Mouse (Mus musculus) kidney, postnatal 0 days (tissue): ENCODE data around the gene Nat8f7. TPM values are rescaled to one million over a fixed set of nuclear protein-coding genes. Genes with fewer than 3 reads are reported as not detected.
"Not testable (repeated sequence)": the region's sequence is repeated elsewhere in the genome, so short reads cannot be mapped to it uniquely, and the experiment has no call there.

ENCODE experiments used
- ATAC-seq: fragments of 200-750 bp; cut with Nextera tagmentation; replicated peaks from 2 replicates; pipeline ENCODE4 v1.8.0; 2017; ENCODE audit warnings: low read depth, moderate number of reproducible peaks, moderate TSS enrichment, moderate library complexity; ENCODE audit not compliant: low FRiP score
- DNase-seq: peaks from one replicate; pipeline ENCODE4 v3.0.0-alpha.2; 2016; ENCODE audit warnings: low spot score
- H3K27ac ChIP-seq: fragments of 300-500 bp; sonication (generic); 2 replicates; pipeline ENCODE4 v1.5.1; 2014; ENCODE audit warnings: mild to moderate bottlenecking
- H3K27me3 ChIP-seq: fragments of 300-500 bp; sonication (generic); 2 replicates; pipeline ENCODE4 v1.6.1; 2014; ENCODE audit warnings: low read length, mixed read lengths; ENCODE audit not compliant: insufficient read depth
- H3K36me3 ChIP-seq: fragments of 300-500 bp; sonication (generic); 2 replicates; pipeline ENCODE4 v1.6.1; 2014; ENCODE audit warnings: low read length, mixed read lengths; ENCODE audit not compliant: insufficient read depth
- H3K4me1 ChIP-seq: fragments of 300-500 bp; sonication (generic); replicated peaks from 2 replicates; pipeline ENCODE4 v1.6.1; 2014; ENCODE audit warnings: antibody characterized with exemption, low read length, mixed read lengths; ENCODE audit not compliant: insufficient read depth
- H3K4me2 ChIP-seq: fragments of 300-500 bp; sonication (generic); 2 replicates; pipeline ENCODE4 v1.6.1; 2014; ENCODE audit warnings: mild to moderate bottlenecking, low read length, moderate library complexity, mixed read lengths
- H3K4me3 ChIP-seq: fragments of 300-500 bp; sonication (generic); replicated peaks from 2 replicates; pipeline ENCODE4 v1.5.1; 2014; ENCODE audit warnings: low read depth, low read length
- H3K9ac ChIP-seq: fragments of 300-500 bp; sonication (generic); 2 replicates; pipeline ENCODE4 v1.6.1; 2014; ENCODE audit warnings: low read depth, low read length
- H3K9me3 ChIP-seq: fragments of 300-500 bp; sonication (generic); replicated peaks from 2 replicates; pipeline ENCODE4 v1.6.1; 2016; ENCODE audit warnings: low read length, inconsistent platforms, mixed read lengths
- WGBS: fragments of 180-500 bp; shearing (Covaris S2); extraction: QIAGEN DNeasy Blood & Tissue Kit; methylation state at CpG from one replicate; pipeline ENCODE4 v1.1.7; 2014; 5-methylcytosine and 5-hydroxymethylcytosine counted together
- microRNA-seq: library from miRNA; unstranded; fragments of <30 nt; microRNA quantifications from one replicate; pipeline ENCODE4, GENCODE M21; 2016
- polyA plus RNA-seq: library from polyadenylated mRNA; unstranded; fragments of >200 nt; fragmentation: Nextera tagmentation; extraction: Ambion mirVana; gene quantifications from 2 replicates; pipeline ENCODE4 v1.2.1, GENCODE M21; 2015

The Nat8f7 gene
- 0.13 TPM in 1 of 2 replicates, not detected in the other for polyA plus RNA-seq

DNA sequence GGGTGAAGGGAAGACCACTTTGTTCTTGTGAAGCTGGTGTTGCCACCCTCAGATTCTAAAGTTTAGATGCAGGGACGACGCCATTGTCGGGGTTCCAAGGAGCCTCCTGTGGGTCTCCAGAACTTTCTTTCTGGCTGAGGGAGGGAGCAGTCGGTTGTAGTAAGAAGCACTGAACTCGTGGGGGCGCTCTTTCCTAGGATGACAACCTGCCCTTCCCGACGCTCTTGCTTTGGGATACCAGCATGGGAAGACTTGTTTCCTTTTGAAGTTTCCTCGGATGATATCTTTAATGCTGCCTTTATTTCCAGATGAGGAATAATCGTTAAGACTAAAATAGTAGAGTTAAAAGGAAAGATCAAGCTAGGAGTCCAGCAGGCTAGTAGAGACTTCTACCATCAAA, at the start of gene Nat8f7:
TSS of gene Nat8f7 (minus strand) at position 101 of the 400 bp plus-strand sequence.
- not testable (repeated sequence) for H3K27me3 ChIP-seq, H3K9ac ChIP-seq, DNase-seq, H3K4me2 ChIP-seq, H3K36me3 ChIP-seq, H3K4me3 ChIP-seq, H3K27ac ChIP-seq, H3K9me3 ChIP-seq, H3K4me1 ChIP-seq, ATAC-seq
- 84% methylated on average over 10 of the region's 10 CpGs for WGBS

DNA sequence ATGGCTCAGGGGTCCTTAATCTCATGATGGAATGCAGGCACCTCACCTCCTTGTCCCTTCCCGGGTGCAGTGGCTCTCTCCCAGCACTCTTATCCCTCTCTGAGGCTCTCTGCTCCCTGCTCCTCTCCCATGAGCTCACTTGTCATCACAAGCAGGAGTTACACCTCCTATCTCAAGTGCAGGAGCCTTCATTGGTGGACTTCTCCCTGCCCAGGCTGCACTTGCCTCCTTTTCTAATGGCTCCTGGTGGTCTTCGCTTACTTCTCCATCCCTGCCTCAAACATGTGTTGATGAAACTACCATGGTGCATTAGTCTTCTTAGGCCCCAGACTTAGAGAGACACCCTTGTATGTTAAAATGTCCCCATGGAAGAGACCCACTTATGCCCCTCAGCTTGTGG, 49.7 kb upstream of the Nat8f7 start:
- not testable (repeated sequence) for H3K36me3 ChIP-seq, H3K4me2 ChIP-seq, DNase-seq, H3K27me3 ChIP-seq, H3K27ac ChIP-seq, H3K9ac ChIP-seq, H3K4me1 ChIP-seq, ATAC-seq, H3K9me3 ChIP-seq, H3K4me3 ChIP-seq
- WGBS: 94% methylated on average over 1 of the region's 2 CpGs

DNA sequence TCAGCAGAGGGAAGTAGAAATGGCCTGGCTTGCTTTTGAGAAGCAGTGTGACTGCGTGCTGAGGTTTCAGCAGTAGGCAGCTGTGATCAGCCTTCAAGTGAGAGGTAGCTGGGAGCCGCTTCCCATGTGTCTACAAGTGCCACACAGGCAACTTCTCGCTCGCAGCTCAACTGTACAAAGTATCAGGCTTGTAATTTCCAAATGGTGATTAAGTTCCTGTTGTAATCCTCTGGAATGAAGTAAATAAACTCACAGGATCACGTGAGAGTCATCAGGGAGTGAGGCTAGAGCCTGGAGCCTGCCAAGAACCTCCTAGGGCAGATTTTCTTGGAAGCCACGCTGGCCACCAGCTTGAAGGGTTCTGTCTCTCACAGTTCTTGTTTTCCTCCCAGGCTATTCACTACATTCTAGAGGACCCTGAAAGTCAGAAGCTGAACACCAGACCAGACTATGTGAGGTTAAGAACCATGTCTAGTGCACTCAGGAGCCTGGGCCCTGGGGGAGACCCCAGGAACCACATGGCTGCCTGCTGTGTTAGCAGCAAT, 42.8 kb upstream of the Nat8f7 start:
- H3K4me2 ChIP-seq, H3K9ac ChIP-seq, ATAC-seq: not testable (repeated sequence)

DNA sequence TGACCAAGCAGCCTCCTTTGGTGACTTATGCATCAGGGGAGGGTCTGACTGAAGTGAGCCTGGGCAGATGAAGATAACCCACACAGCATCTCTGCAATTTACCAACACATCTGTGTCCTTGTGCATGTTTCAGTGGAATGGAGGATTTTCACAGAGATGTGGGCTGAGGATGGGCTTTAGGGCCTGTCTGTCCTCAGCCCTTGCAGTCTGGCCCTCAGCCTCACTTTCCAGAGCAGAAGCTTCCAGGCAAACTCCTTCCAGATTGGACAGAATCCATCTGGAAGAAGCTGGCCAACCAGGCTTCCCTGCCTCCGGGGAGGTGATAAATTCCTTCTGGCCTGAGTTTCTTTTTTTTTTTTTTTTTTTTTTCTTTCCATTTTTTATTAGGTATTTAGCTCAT, 3.4 kb downstream of the Nat8f7 start:
- not testable (repeated sequence) for H3K4me1 ChIP-seq, DNase-seq, H3K9ac ChIP-seq, H3K4me3 ChIP-seq, H3K27ac ChIP-seq, H3K36me3 ChIP-seq, H3K4me2 ChIP-seq, H3K27me3 ChIP-seq, H3K9me3 ChIP-seq, ATAC-seq
- WGBS: 80% methylated on average over 1 of the region's 1 CpGs

More for the DNA sequence above, 42.8 kb upstream of the Nat8f7 start:
- H3K27ac ChIP-seq, H3K36me3 ChIP-seq, DNase-seq, H3K27me3 ChIP-seq, H3K4me3 ChIP-seq, H3K9me3 ChIP-seq, H3K4me1 ChIP-seq: not testable (repeated sequence)
- WGBS: 32% methylated on average over 3 of the region's 6 CpGs

DNA sequence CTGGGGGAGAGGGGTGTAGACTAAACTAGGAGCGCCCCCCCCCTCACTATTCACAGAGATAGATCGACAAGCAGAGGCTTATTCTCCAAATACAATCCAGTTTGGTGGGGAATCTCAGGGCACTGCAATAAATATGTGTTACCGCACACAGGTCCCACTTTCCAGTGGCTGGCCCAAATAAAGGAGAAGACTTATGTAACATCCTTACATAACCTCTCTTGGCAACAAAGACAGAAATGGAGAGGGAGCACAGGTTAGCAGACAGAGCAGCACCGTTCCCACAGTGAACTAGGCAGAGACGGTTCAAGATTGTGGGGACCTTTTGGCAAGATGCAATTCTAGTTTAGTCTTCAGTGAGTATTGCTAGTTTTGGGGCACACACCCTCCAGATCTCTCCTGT, 3.8 kb downstream of the Nat8f7 start:
- H3K4me3 ChIP-seq, H3K9me3 ChIP-seq, H3K36me3 ChIP-seq, ATAC-seq, DNase-seq, H3K27me3 ChIP-seq, H3K4me1 ChIP-seq, H3K27ac ChIP-seq, H3K9ac ChIP-seq, H3K4me2 ChIP-seq: not testable (repeated sequence)
- 92% methylated on average over 3 of the region's 5 CpGs for WGBS

DNA sequence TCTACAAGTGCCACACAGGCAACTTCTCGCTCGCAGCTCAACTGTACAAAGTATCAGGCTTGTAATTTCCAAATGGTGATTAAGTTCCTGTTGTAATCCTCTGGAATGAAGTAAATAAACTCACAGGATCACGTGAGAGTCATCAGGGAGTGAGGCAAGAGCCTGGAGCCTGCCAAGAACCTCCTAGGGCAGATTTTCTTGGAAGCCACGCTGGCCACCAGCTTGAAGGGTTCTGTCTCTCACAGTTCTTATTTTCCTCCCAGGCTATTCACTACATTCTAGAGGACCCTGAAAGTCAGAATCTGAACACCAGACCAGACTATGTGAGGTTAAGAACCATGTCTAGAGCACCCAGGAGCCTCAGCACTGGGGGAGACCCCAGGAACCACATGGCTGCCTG, 11.1 kb downstream of the Nat8f7 start:
- H3K4me1 ChIP-seq, H3K9me3 ChIP-seq, H3K27ac ChIP-seq, H3K36me3 ChIP-seq, H3K4me3 ChIP-seq, ATAC-seq, H3K27me3 ChIP-seq, DNase-seq, H3K9ac ChIP-seq, H3K4me2 ChIP-seq: not testable (repeated sequence)
- 76% methylated on average over 2 of the region's 4 CpGs for WGBS

Small RNA genes within 50 kb of the gene (microRNA-seq; reads per million reads assigned to microRNA genes)
- gene Gm27317: not detected

Other genes with a start within 250 kb of the Nat8f7 start
- 0.04 and 0.08 TPM in 2 replicates for gene Fbxo41, start 210.2 kb downstream of the Nat8f7 start, polyA plus RNA-seq
- not detected in 2 replicates for gene Egr4, start 199.6 kb downstream of the Nat8f7 start, polyA plus RNA-seq
- 1.6 and 2.0 TPM in 2 replicates for gene Alms1, start 125.7 kb downstream of the Nat8f7 start, polyA plus RNA-seq
- 0.15 TPM in 1 of 2 replicates, not detected in the other for gene Nat8f3, start 52.5 kb upstream of the Nat8f7 start, polyA plus RNA-seq
- gene Nat8f6, start 107.7 kb upstream of the Nat8f7 start, polyA plus RNA-seq: 0.14 and 0.64 TPM in 2 replicates
- gene Nat8f5, start 107.8 kb upstream of the Nat8f7 start, polyA plus RNA-seq: 0.88 and 1.1 TPM in 2 replicates
- gene Nat8, start 118.9 kb upstream of the Nat8f7 start, polyA plus RNA-seq: 18.0 and 26.8 TPM in 2 replicates
- gene Nat8f2, start 156.0 kb upstream of the Nat8f7 start, polyA plus RNA-seq: 2.2 and 2.6 TPM in 2 replicates
- 7.2 and 7.7 TPM in 2 replicates for gene Nat8f4, start 191.7 kb upstream of the Nat8f7 start, polyA plus RNA-seq
- 53.3 and 54.3 TPM in 2 replicates for gene Tprkb, start 198.7 kb upstream of the Nat8f7 start, polyA plus RNA-seq
- 165 and 182 TPM in 2 replicates for gene Nat8f1, start 202.5 kb upstream of the Nat8f7 start, polyA plus RNA-seq
- gene Dusp11, start 248.5 kb upstream of the Nat8f7 start, polyA plus RNA-seq: 33.5 and 38.7 TPM in 2 replicates